Mouse (Mus musculus): Measurements from ENCODE around the gene Ets2. TPM values are rescaled to one million over a fixed set of nuclear protein-coding genes. Genes with fewer than 3 reads are reported as not detected.
"Not testable (repeated sequence)": the region's sequence is repeated elsewhere in the genome, so short reads cannot be mapped to it uniquely, and the experiment has no call there.

The Ets2 gene
- polyA plus RNA-seq, 1 experiment from 2014 or later: 16.9 TPM

- WGBS: 89% methylated on average over 8 of the region's 8 CpGs
- no peak for ATAC-seq (replicated peaks)
- no peaks in the 10 kb centered on the region for H3K9me3 ChIP-seq
These were observed 57.5 kb downstream of the Ets2 start for GRCm38 (mm10) chr16:95759151-95759987.

GRCm38 (mm10) chr16:95759988-95760391 is 58.1 kb downstream of the Ets2 start:
- Histone ChIP-seq H3K4me3 (no peak overlapping the region), H3K9ac (replicated peaks) (no peak overlapping the region), H3K36me3 (no peaks in the 10 kb centered on the region), H3K4me2 (replicated peaks) (no peak overlapping the region), H3K9me3 (no peaks in the 10 kb centered on the region), H3K4me1 (no peaks in the 10 kb centered on the region), H3K27ac (replicated peaks) (no peak overlapping the region), H3K27me3 (no peaks in the 10 kb centered on the region)
- ATAC-seq (replicated peaks): no peak
- WGBS: 69% methylated on average over 6 of the region's 6 CpGs

More at GRCm38 (mm10) chr16:95759151-95759987, 57.5 kb downstream of the Ets2 start:
- Histone ChIP-seq H3K4me3 (no peak overlapping the region), H3K27me3 (no peaks in the 10 kb centered on the region), H3K36me3 (no peaks in the 10 kb centered on the region), H3K4me2 (replicated peaks) (no peak overlapping the region), H3K4me1 (no peaks in the 10 kb centered on the region), H3K27ac (replicated peaks) (no peak overlapping the region), H3K9ac (replicated peaks) (no peak overlapping the region)

- no peak for ATAC-seq (replicated peaks)
- H3K27ac ChIP-seq (replicated peaks): no peak overlapping the region
- H3K36me3 ChIP-seq: no peaks in the 10 kb centered on the region
- H3K4me2 ChIP-seq (replicated peaks): no peak overlapping the region
- 91% methylated on average over 6 of the region's 6 CpGs for WGBS
- no peak overlapping the region for H3K4me3 ChIP-seq
- H3K9ac ChIP-seq (replicated peaks): no peak overlapping the region
- no peaks in the 10 kb centered on the region for H3K27me3 ChIP-seq
- H3K9me3 ChIP-seq: no peaks in the 10 kb centered on the region
- H3K4me1 ChIP-seq: no peaks in the 10 kb centered on the region
These were observed 59.9 kb downstream of the Ets2 start for GRCm38 (mm10) chr16:95761742-95762141.

- WGBS: 84% methylated on average over 6 of the region's 6 CpGs
- H3K4me3 ChIP-seq: no peak overlapping the region
- H3K4me1 ChIP-seq: no peaks in the 10 kb centered on the region
- H3K9ac ChIP-seq (replicated peaks): no peak overlapping the region
- no peak overlapping the region for H3K27ac ChIP-seq (replicated peaks)
- no peak for ATAC-seq (replicated peaks)
- H3K4me2 ChIP-seq (replicated peaks): no peak overlapping the region
- no peaks in the 10 kb centered on the region for H3K27me3 ChIP-seq
- H3K9me3 ChIP-seq: no peaks in the 10 kb centered on the region
- H3K36me3 ChIP-seq: no peaks in the 10 kb centered on the region
These were observed 61.3 kb downstream of the Ets2 start for GRCm38 (mm10) chr16:95763201-95763600.

DNA sequence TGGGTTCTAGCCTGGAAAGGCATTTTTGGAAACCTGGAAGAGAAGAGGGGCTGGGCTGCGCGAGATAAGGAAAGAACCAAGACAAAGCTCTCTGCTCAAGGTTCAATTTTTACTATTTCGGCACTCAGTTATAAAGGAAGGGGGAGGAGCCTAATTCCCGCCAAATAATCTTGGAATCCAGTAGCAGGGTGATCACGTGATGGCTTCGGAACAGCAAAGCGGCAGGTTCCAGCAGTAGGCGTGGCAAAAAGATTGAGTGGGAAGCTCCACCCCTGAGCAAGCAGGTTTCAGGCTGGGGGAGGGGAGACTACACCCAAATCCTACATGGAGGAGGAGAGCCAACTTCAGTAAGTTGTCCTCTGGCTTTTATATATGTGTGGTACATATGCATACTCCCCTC is 62.2 kb downstream of the Ets2 start:
- 73% methylated on average over 8 of the region's 8 CpGs for WGBS
- ATAC-seq (replicated peaks): not testable (repeated sequence)

GRCm38 (mm10) chr16:95766181-95766580 is 64.3 kb downstream of the Ets2 start:
- Histone ChIP-seq H3K36me3 (no peaks in the 10 kb centered on the region), H3K4me3 (no peak overlapping the region), H3K27ac (replicated peaks) (no peak overlapping the region), H3K4me2 (replicated peaks) (no peak overlapping the region), H3K4me1 (peaks cover 15% of the 10 kb centered on the region; the same call in 1 of the 2 replicates), H3K9ac (replicated peaks) (no peak overlapping the region), H3K27me3 (no peaks in the 10 kb centered on the region), H3K9me3 (no peaks in the 10 kb centered on the region)
- no peak for ATAC-seq (replicated peaks)
- WGBS: 79% methylated on average over 3 of the region's 3 CpGs

More for the DNA sequence above, 62.2 kb downstream of the Ets2 start:
- not testable (repeated sequence) for H3K4me3 ChIP-seq; H3K36me3 ChIP-seq; H3K9me3 ChIP-seq; H3K4me2 ChIP-seq (replicated peaks); H3K27me3 ChIP-seq; H3K27ac ChIP-seq (replicated peaks); H3K4me1 ChIP-seq; H3K9ac ChIP-seq (replicated peaks)

DNA sequence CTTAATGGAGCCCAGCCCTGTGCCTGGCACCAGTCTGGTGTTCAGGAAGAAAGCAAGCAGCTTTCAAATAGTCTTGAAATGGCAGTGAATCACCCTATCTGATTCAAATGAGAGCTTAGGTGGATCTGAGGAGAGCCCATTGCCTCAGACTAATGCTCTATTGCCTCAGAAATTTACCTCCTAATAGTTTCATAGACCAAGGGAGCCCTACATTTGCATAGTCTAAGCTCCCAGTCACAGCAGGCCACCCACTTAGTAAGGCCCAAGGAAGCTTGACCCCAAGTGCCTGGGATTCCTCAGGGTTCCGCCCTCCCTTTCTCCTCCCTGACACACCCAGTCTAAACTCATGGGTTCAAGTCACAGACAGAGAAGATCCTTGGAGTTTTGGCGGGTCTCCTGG is 65.4 kb downstream of the Ets2 start:
- Histone ChIP-seq H3K36me3 (no peaks in the 10 kb centered on the region), H3K9me3 (no peaks in the 10 kb centered on the region), H3K4me1 (peaks cover 15% of the 10 kb centered on the region; the same call in 1 of the 2 replicates), H3K27me3 (no peaks in the 10 kb centered on the region), H3K4me2 (replicated peaks) (no peak overlapping the region), H3K9ac (replicated peaks) (no peak overlapping the region), H3K27ac (replicated peaks) (no peak overlapping the region), H3K4me3 (no peak overlapping the region)
- ATAC-seq (replicated peaks): no peak
- whole genome bisulfite sequencing: 80% methylated on average over 2 of the region's 2 CpGs

GRCm38 (mm10) chr16:95769066-95769995 is 67.5 kb downstream of the Ets2 start:
- peak; percentile 56 for ATAC-seq (replicated peaks)
- H3K4me1 ChIP-seq: peaks cover 15% of the 10 kb centered on the region; the same call in 1 of the 2 replicates
- H3K4me3 ChIP-seq: no peak overlapping the region
- H3K36me3 ChIP-seq: no peaks in the 10 kb centered on the region
- WGBS: 25% methylated on average over 14 of the region's 14 CpGs
- H3K4me2 ChIP-seq (replicated peaks): no peak overlapping the region
- no peak overlapping the region for H3K9ac ChIP-seq (replicated peaks)
- no peaks in the 10 kb centered on the region for H3K27me3 ChIP-seq
- 0 out of 2 replicates have a peak overlapping the region, but pooled peaks have one; percentile 8 for H3K27ac ChIP-seq (replicated peaks)
- no peaks in the 10 kb centered on the region for H3K9me3 ChIP-seq

DNA sequence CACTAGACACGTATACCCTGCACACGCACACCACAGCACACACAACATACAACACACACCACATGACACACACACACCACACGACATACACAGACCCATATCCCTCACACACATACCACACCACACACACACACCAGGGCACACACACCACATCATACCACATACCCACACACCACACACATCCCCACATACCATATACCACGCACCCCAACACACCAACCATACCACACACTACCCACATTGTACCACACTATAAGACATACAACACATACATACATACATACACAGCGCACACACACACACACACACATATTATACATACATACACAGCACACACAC is 68.1 kb downstream of the Ets2 start:
- Histone ChIP-seq H3K4me3 (no peak overlapping the region), H3K9me3 (no peaks in the 10 kb centered on the region), H3K36me3 (no peaks in the 10 kb centered on the region), H3K4me2 (replicated peaks) (no peak overlapping the region), H3K4me1 (peaks cover 15% of the 10 kb centered on the region; the same call in 1 of the 2 replicates), H3K27me3 (no peaks in the 10 kb centered on the region), H3K9ac (replicated peaks) (no peak overlapping the region), H3K27ac (replicated peaks) (no peak overlapping the region)
- ATAC-seq (replicated peaks): peak; percentile 54
- WGBS: 72% methylated on average over 5 of the region's 5 CpGs

- Histone ChIP-seq H3K36me3 (no peaks in the 10 kb centered on the region), H3K4me1 (peaks cover 15% of the 10 kb centered on the region; the same call in 1 of the 2 replicates), H3K9me3 (no peaks in the 10 kb centered on the region), H3K4me3 (no peak overlapping the region), H3K27ac (replicated peaks) (no peak overlapping the region), H3K9ac (replicated peaks) (0 out of 2 replicates have a peak overlapping the region, but pooled peaks have one; percentile 10), H3K4me2 (replicated peaks) (no peak overlapping the region), H3K27me3 (no peaks in the 10 kb centered on the region)
- peak; percentile 55 for ATAC-seq (replicated peaks)
These were observed 68.5 kb downstream of the Ets2 start for GRCm38 (mm10) chr16:95770402-95770801.
